Mouse (Mus musculus) limb, embryonic 11.5 days (tissue): ENCODE measurements at regions not wholly inside any gene's neighbourhood (a gene's known extent, or its start where the extent isn't known, plus 50 kb on each side); places are given as distances from the start of the nearest gene placed in this dataset.

Experiments
- ATAC-seq: fragments of 200-750 bp; cut with Nextera tagmentation; 2 replicates; pipeline ENCODE4 v1.8.0; 2017; ENCODE audit warnings: low read depth; ENCODE audit not compliant: insufficient number of reproducible peaks, low FRiP score, low TSS enrichment
- DNase-seq: peaks from one replicate; pipeline ENCODE4 v3.0.0-alpha.2; 2015; ENCODE audit warnings: low spot score
- H3K27ac ChIP-seq: fragments of 300-500 bp; sonication (generic); replicated peaks from 2 replicates; pipeline ENCODE4 v1.5.1; 2014; ENCODE audit warnings: low read depth, mild to moderate bottlenecking, low read length
- H3K27me3 ChIP-seq: fragments of 300-500 bp; sonication (generic); 2 replicates; pipeline ENCODE4 v1.6.1; 2014; ENCODE audit warnings: mild to moderate bottlenecking, low read length, mixed read lengths; ENCODE audit not compliant: control insufficient read depth, insufficient read depth
- H3K36me3 ChIP-seq: fragments of 300-500 bp; sonication (generic); 2 replicates; pipeline ENCODE4 v1.6.1; 2014; ENCODE audit warnings: mild to moderate bottlenecking, low read length, moderate library complexity, mixed read lengths; ENCODE audit not compliant: control insufficient read depth, insufficient read depth
- H3K4me1 ChIP-seq: fragments of 300-500 bp; sonication (generic); 2 replicates; pipeline ENCODE4 v1.6.1; 2014; ENCODE audit warnings: low read length, mixed read lengths; ENCODE audit not compliant: control insufficient read depth, insufficient read depth
- H3K4me2 ChIP-seq: fragments of 300-500 bp; sonication (generic); 2 replicates; pipeline ENCODE4 v1.6.1; 2014; ENCODE audit warnings: low read depth, mild to moderate bottlenecking, moderate library complexity; ENCODE audit not compliant: severe bottlenecking
- H3K4me3 ChIP-seq: fragments of 300-500 bp; sonication (generic); 2 replicates; pipeline ENCODE4 v1.5.1; 2014; ENCODE audit warnings: low read depth, low read length
- H3K9ac ChIP-seq: fragments of 300-500 bp; sonication (generic); 2 replicates; pipeline ENCODE4 v1.6.1; 2014; ENCODE audit warnings: mild to moderate bottlenecking, low read length
- H3K9me3 ChIP-seq: fragments of 300-500 bp; sonication (generic); 2 replicates; pipeline ENCODE4 v1.6.1; 2016; ENCODE audit warnings: low read length; ENCODE audit not compliant: control insufficient read depth
- WGBS: fragments of 180-500 bp; shearing (Covaris S2); extraction: QIAGEN DNeasy Blood & Tissue Kit; methylation state at CpG from one replicate; pipeline ENCODE4 v1.1.7; 2014; 5-methylcytosine and 5-hydroxymethylcytosine counted together

GRCm38 (mm10) chr8:26429751-26430327, 310.5 kb downstream of the Gm45692 start:
- Histone ChIP-seq H3K27ac (no peak overlapping the region), H3K27me3 (no peaks in the 10 kb centered on the region), H3K4me3 (no peak overlapping the region), H3K9ac (no peak overlapping the region), H3K9me3 (no peaks in the 10 kb centered on the region), H3K36me3 (no peaks in the 10 kb centered on the region), H3K4me2 (no peak overlapping the region), H3K4me1 (no peaks in the 10 kb centered on the region)
- WGBS = 85% methylated on average over 8 of the region's 8 CpGs
- DNase-seq (no peak), ATAC-seq (no peak)

GRCm38 (mm10) chr8:26432161-26432919, 313.0 kb downstream of the Gm45692 start:
- ATAC-seq (no peak), DNase-seq (no peak)
- H3K4me2 ChIP-seq = no peak overlapping the region

GRCm38 (mm10) chr8:26436236-26436635, 316.9 kb downstream of the Gm45692 start:
- 92% methylated on average over 11 of the region's 11 CpGs for WGBS
- no peak overlapping the region for H3K4me2 ChIP-seq
- no peak for ATAC-seq
- H3K27me3 ChIP-seq = no peaks in the 10 kb centered on the region
- no peak overlapping the region for H3K27ac ChIP-seq
- no peaks in the 10 kb centered on the region for H3K36me3 ChIP-seq
- no peak overlapping the region for H3K4me3 ChIP-seq
- no peaks in the 10 kb centered on the region for H3K9me3 ChIP-seq
- no peak for DNase-seq
- H3K4me1 ChIP-seq = no peaks in the 10 kb centered on the region
- no peak overlapping the region for H3K9ac ChIP-seq

More at GRCm38 (mm10) chr8:26432161-26432919, 313.0 kb downstream of the Gm45692 start:
- Histone ChIP-seq H3K4me1 (no peaks in the 10 kb centered on the region), H3K4me3 (no peak overlapping the region), H3K36me3 (no peaks in the 10 kb centered on the region), H3K27me3 (no peaks in the 10 kb centered on the region), H3K27ac (no peak overlapping the region), H3K9ac (no peak overlapping the region), H3K9me3 (no peaks in the 10 kb centered on the region)
- WGBS = 82% methylated on average over 14 of the region's 14 CpGs

- H3K36me3 ChIP-seq = no peaks in the 10 kb centered on the region
- H3K9ac ChIP-seq = no peak overlapping the region
- H3K27ac ChIP-seq = no peak overlapping the region
- H3K4me2 ChIP-seq = no peak overlapping the region
- no peaks in the 10 kb centered on the region for H3K9me3 ChIP-seq
- ATAC-seq (no peak), DNase-seq (no peak)
- 80% methylated on average over 3 of the region's 3 CpGs for WGBS
- H3K4me1 ChIP-seq = no peaks in the 10 kb centered on the region
- H3K4me3 ChIP-seq = no peak overlapping the region
- no peaks in the 10 kb centered on the region for H3K27me3 ChIP-seq
Observed at GRCm38 (mm10) chr8:26437571-26437970, 318.2 kb downstream of the Gm45692 start.

- H3K4me3 ChIP-seq = no peak overlapping the region
- no peaks in the 10 kb centered on the region for H3K9me3 ChIP-seq
- ATAC-seq = no peak
- H3K36me3 ChIP-seq = no peaks in the 10 kb centered on the region
- H3K27me3 ChIP-seq = no peaks in the 10 kb centered on the region
- no peak overlapping the region for H3K9ac ChIP-seq
- H3K4me2 ChIP-seq = no peak overlapping the region
- 72% methylated on average over 15 of the region's 15 CpGs for WGBS
- no peaks in the 10 kb centered on the region for H3K4me1 ChIP-seq
- H3K27ac ChIP-seq = no peak overlapping the region
- DNase-seq = no peak
Observed at GRCm38 (mm10) chr8:26438246-26438862, 319.0 kb downstream of the Gm45692 start.

GRCm38 (mm10) chr8:26438877-26439276, 319.5 kb downstream of the Gm45692 start:
- Histone ChIP-seq H3K9ac (no peak overlapping the region), H3K27me3 (no peaks in the 10 kb centered on the region), H3K9me3 (no peaks in the 10 kb centered on the region), H3K36me3 (no peaks in the 10 kb centered on the region), H3K4me3 (no peak overlapping the region), H3K27ac (no peak overlapping the region), H3K4me2 (no peak overlapping the region), H3K4me1 (no peaks in the 10 kb centered on the region)
- DNase-seq (no peak), ATAC-seq (no peak)
- 53% methylated on average over 16 of the region's 16 CpGs for WGBS

GRCm38 (mm10) chr8:26441268-26442030, 322.1 kb downstream of the Gm45692 start:
- Histone ChIP-seq H3K27ac (no peak overlapping the region), H3K4me2 (no peak overlapping the region), H3K4me3 (no peak overlapping the region), H3K27me3 (no peaks in the 10 kb centered on the region), H3K9me3 (no peaks in the 10 kb centered on the region), H3K36me3 (no peaks in the 10 kb centered on the region), H3K9ac (no peak overlapping the region), H3K4me1 (no peaks in the 10 kb centered on the region)
- no peak for ATAC-seq
- 64% methylated on average over 12 of the region's 12 CpGs for WGBS
- DNase-seq = no peak

- Histone ChIP-seq H3K27ac (no peak overlapping the region), H3K9ac (no peak overlapping the region), H3K4me3 (no peak overlapping the region), H3K4me1 (no peaks in the 10 kb centered on the region), H3K9me3 (no peaks in the 10 kb centered on the region), H3K27me3 (no peaks in the 10 kb centered on the region), H3K4me2 (no peak overlapping the region), H3K36me3 (no peaks in the 10 kb centered on the region)
- ATAC-seq (no peak), DNase-seq (peak; percentile 84)
- WGBS = 41% methylated on average over 4 of the region's 4 CpGs
Observed at GRCm38 (mm10) chr8:26443041-26443440, 323.7 kb downstream of the Gm45692 start.
